Mouse (Mus musculus) layer of hippocampus, adult 9-11 months (tissue): Measurements from ENCODE around the gene Aqp3.

Experiments
- DNase-seq: peaks from one replicate; pipeline ENCODE4 v3.0.0; 2022

Aqp3 gene

GRCm38 (mm10) chr4:41097871-41098576, at the start of gene Aqp3:
Gene Aqp3, minus strand, starts transcription at chr4:41098183.
- no peak for DNase-seq

- no peak for DNase-seq
These were observed 44.6 kb upstream of the Aqp3 start for GRCm38 (mm10) chr4:41142601-41143000.

GRCm38 (mm10) chr4:41140174-41140875, 42.3 kb upstream of the Aqp3 start:
- no peak for DNase-seq

GRCm38 (mm10) chr4:41136811-41137210, 38.8 kb upstream of the Aqp3 start:
- DNase-seq, result no peak

GRCm38 (mm10) chr4:41136454-41136805, 38.4 kb upstream of the Aqp3 start:
- no peak for DNase-seq

- DNase-seq, result peak; percentile 46
These were observed 37.9 kb upstream of the Aqp3 start, which contains the start of gene Ube2r2 for GRCm38 (mm10) chr4:41135711-41136453. Gene Ube2r2, plus strand, starts transcription at chr4:41135743.

GRCm38 (mm10) chr4:41134935-41135710, 37.1 kb upstream of the Aqp3 start:
- DNase-seq, result peak; percentile 71

- no peak for DNase-seq
These were observed 35.7 kb upstream of the Aqp3 start for GRCm38 (mm10) chr4:41133529-41134291.

GRCm38 (mm10) chr4:41132471-41132870, 34.5 kb upstream of the Aqp3 start:
- DNase-seq, result no peak

- no peak for DNase-seq
These were observed 31.9 kb upstream of the Aqp3 start for GRCm38 (mm10) chr4:41129836-41130235.

- no peak for DNase-seq
These were observed 31.4 kb upstream of the Aqp3 start for GRCm38 (mm10) chr4:41129406-41129805.

GRCm38 (mm10) chr4:41124180-41124951, 26.4 kb upstream of the Aqp3 start, which contains the start of gene Nol6:
Gene Nol6, minus strand, starts transcription at chr4:41124455.
- DNase-seq, result peak; percentile 99

GRCm38 (mm10) chr4:41118706-41119292, 20.8 kb upstream of the Aqp3 start:
- peak; percentile 42 for DNase-seq

- no peak for DNase-seq
These were observed 18.8 kb upstream of the Aqp3 start for GRCm38 (mm10) chr4:41116817-41117216.

GRCm38 (mm10) chr4:41115793-41116192, 17.8 kb upstream of the Aqp3 start:
- no peak for DNase-seq

- DNase-seq, result no peak
These were observed 17.1 kb upstream of the Aqp3 start for GRCm38 (mm10) chr4:41115074-41115473.

- no peak for DNase-seq
These were observed 16.5 kb upstream of the Aqp3 start for GRCm38 (mm10) chr4:41114358-41115070.

- no peak for DNase-seq
These were observed 10.9 kb upstream of the Aqp3 start for GRCm38 (mm10) chr4:41108717-41109425.

GRCm38 (mm10) chr4:41107440-41107839, 9.5 kb upstream of the Aqp3 start:
- no peak for DNase-seq
